Mouse (Mus musculus) thymus, adult 2 months (tissue): ENCODE measurements around the gene Slc6a1.

Experiments used
- CTCF ChIP-seq: fragments of 200-500 bp; IDR thresholded peaks from 2 replicates; pipeline ENCODE4 v1.5.1; 2012; ENCODE audit warnings: mild to moderate bottlenecking, control low read depth, low read length, moderate library complexity, borderline replicate concordance; ENCODE audit not compliant: control insufficient read depth, poor library complexity, insufficient read depth; ENCODE audit errors: extremely low read depth
- POLR2A ChIP-seq: fragments of 200-500 bp; IDR thresholded peaks from 2 replicates; pipeline ENCODE4 v1.6.1; 2012; ENCODE audit warnings: mild to moderate bottlenecking, low read length, control low read depth, moderate library complexity; ENCODE audit not compliant: control insufficient read depth, poor library complexity, insufficient read depth; ENCODE audit errors: extremely low read depth

DNA sequence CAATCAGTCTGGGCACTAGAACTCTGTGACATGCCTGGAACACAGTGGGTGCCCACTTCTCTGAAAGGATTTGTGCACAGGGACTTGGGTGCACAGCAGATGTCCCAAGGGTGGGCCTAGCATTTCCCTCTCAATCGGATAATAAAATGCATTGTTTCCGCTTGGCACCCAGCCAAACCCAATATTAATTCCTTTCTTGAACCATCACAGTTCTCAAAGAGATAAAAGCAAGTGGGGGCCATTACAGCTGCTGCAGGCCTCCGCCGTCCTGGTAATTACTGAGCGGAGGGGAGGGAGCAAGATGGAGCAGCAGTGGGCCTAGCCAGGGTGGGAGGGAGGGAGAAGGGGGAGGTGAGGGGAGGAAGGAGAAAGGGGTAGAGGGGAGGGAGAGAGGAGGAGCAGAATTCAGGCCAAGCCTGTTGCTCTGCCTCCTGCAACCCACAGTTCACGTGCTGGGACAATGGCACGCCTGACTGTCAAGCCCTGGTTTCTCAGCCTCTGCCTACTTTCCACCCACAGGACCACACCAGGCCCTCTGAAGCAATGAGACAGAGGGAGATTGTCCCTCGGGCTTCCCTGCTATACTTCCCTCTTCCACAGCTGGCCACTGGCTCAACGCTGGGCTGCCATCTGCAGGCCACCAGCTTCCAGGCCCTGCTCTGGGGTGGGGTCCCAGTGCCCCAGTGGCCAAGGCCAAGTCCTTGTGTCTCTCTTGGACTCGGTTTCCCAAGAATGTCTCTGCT lies 15.0 kb downstream of the Slc6a1 start:
- TF ChIP-seq POLR2A (no peak), CTCF (no peak)
